8 mouse cellular contexts compared by ENCODE assay signal in genomic region chr15:89180081-89180541, GRCm38 (mm10). TPM values are rescaled to one million over a fixed set of nuclear protein-coding genes. Genes with fewer than 3 reads are reported as not detected.
DNase-seq lines count a peak whose midpoint lies in the region; ATAC-seq and TF ChIP-seq lines count a peak whose summit lies in the region.

No protein-coding gene starts in this region.

- H3K27me3 ChIP-seq in kidney, adult 2 months (replicated peaks; ENCODE audit: control insufficient read depth, insufficient read depth, low read length), result no peaks in the 10 kb centered on the region
- no peaks in the 10 kb centered on the region for H3K27me3 ChIP-seq in hindbrain, embryonic 11.5 days (ENCODE audit: control insufficient read depth, insufficient read depth, low read length)
- H3K27me3 ChIP-seq in liver, embryonic 15.5 days, result peaks cover 83% of the 10 kb centered on the region
- no peaks in the 10 kb centered on the region for H3K27me3 ChIP-seq in stomach, embryonic 16.5 days (ENCODE audit: control insufficient read depth, insufficient read depth, low read length)

- DNase-seq in kidney, adult 2 months, result peak; percentile 49
- DNase-seq in kidney, postnatal 14 days, result no peak
- peak; percentile 60 for DNase-seq in hindbrain, embryonic 11.5 days (ENCODE audit: low spot score)
- no peak for DNase-seq in embryo, embryonic 10 days (ENCODE audit: low spot score)
- DNase-seq in right cerebral cortex, postnatal 36 days (ENCODE audit: low spot score in 2 of 2), result no peak

- peak overlapping the region; percentile 81 for H3K27ac ChIP-seq in kidney, adult 2 months (ENCODE audit: insufficient read depth, low read depth, low read length)
- H3K27ac ChIP-seq in brown adipose tissue, adult 24 weeks (replicated peaks; ENCODE audit: low read depth, low read length), result peak overlapping the region; percentile 53
- H3K27ac ChIP-seq in hindbrain, embryonic 11.5 days (ENCODE audit: low read depth, low read length), result peak overlapping the region; percentile 92
- H3K27ac ChIP-seq in liver, embryonic 15.5 days (replicated peaks), result peak overlapping the region; percentile 48
- H3K27ac ChIP-seq in stomach, embryonic 16.5 days (ENCODE audit: low read length), result peak overlapping the region; percentile 97

- H3K9ac ChIP-seq in hindbrain, embryonic 11.5 days (ENCODE audit: low read depth, low read length), result peak overlapping the region; percentile 95
- peak overlapping the region; percentile 48 for H3K9ac ChIP-seq in liver, embryonic 15.5 days
- H3K9ac ChIP-seq in stomach, embryonic 16.5 days (ENCODE audit: low read length), result peak overlapping the region; percentile 86

- no peak for TF ChIP-seq CTCF in kidney, adult 2 months (conservative IDR thresholded peaks at IDR 0.05; ENCODE audit: insufficient read depth, insufficient read length, low read depth, low read length)

- no peaks in the 10 kb centered on the region for H3K36me3 ChIP-seq in kidney, adult 2 months (ENCODE audit: control insufficient read depth, insufficient read depth, low read length)
- H3K36me3 ChIP-seq in hindbrain, embryonic 11.5 days (ENCODE audit: control insufficient read depth, insufficient read depth, low read length), result no peaks in the 10 kb centered on the region
- no peaks in the 10 kb centered on the region for H3K36me3 ChIP-seq in liver, embryonic 15.5 days (replicated peaks)
- no peaks in the 10 kb centered on the region for H3K36me3 ChIP-seq in stomach, embryonic 16.5 days (ENCODE audit: control insufficient read depth, insufficient read depth, low read length)

- no peak for ATAC-seq in hindbrain, embryonic 11.5 days (ENCODE audit: low FRiP score)
- ATAC-seq in liver, embryonic 15.5 days (ENCODE audit: insufficient read depth), result no peak
- no peak for ATAC-seq in stomach, embryonic 16.5 days (ENCODE audit: insufficient read depth, low FRiP score)

- H3K4me3 ChIP-seq in kidney, adult 2 months (ENCODE audit: insufficient read depth, low read depth, low read length), result peak overlapping the region; percentile 78
- H3K4me3 ChIP-seq in brown adipose tissue, adult 24 weeks (ENCODE audit: insufficient read depth, low read depth, low read length), result peak overlapping the region; percentile 61
- peak overlapping the region; percentile 90 for H3K4me3 ChIP-seq in hindbrain, embryonic 11.5 days (ENCODE audit: low read depth, low read length)
- peak overlapping the region; percentile 59 for H3K4me3 ChIP-seq in liver, embryonic 15.5 days (replicated peaks)
- H3K4me3 ChIP-seq in stomach, embryonic 16.5 days (replicated peaks; ENCODE audit: low read length), result peak overlapping the region; percentile 74

- no peak for TF ChIP-seq POLR2A in kidney, adult 2 months (IDR thresholded peaks at IDR 0.05; ENCODE audit: low read depth, low read length)

- WGBS in kidney, adult 2 months, result under 1% methylated on average over 26 of the region's 26 CpGs
- WGBS in hindbrain, embryonic 11.5 days, result under 1% methylated on average over 23 of the region's 26 CpGs
- WGBS in liver, embryonic 15.5 days (ENCODE audit: insufficient replicate concordance), result 4% methylated on average over 26 of the region's 26 CpGs
- WGBS in stomach, embryonic 16.5 days, result under 1% methylated on average over 23 of the region's 26 CpGs

- peak overlapping the region; percentile 90 for H3K4me2 ChIP-seq in hindbrain, embryonic 11.5 days (replicated peaks; ENCODE audit: low read depth, low read length)
- peak overlapping the region; percentile 64 for H3K4me2 ChIP-seq in liver, embryonic 15.5 days
- peak overlapping the region; percentile 90 for H3K4me2 ChIP-seq in stomach, embryonic 16.5 days (ENCODE audit: low read depth, low read length)

- no peaks in the 10 kb centered on the region for H3K9me3 ChIP-seq in hindbrain, embryonic 11.5 days (ENCODE audit: control insufficient read depth, low read length)
- no peaks in the 10 kb centered on the region for H3K9me3 ChIP-seq in liver, embryonic 15.5 days (replicated peaks)
- H3K9me3 ChIP-seq in stomach, embryonic 16.5 days (replicated peaks; ENCODE audit: control insufficient read depth, low read length), result no peaks in the 10 kb centered on the region

- peaks cover 35% of the 10 kb centered on the region for H3K4me1 ChIP-seq in kidney, adult 2 months (ENCODE audit: control insufficient read depth, insufficient read depth, low read length)
- peaks cover 17% of the 10 kb centered on the region for H3K4me1 ChIP-seq in brown adipose tissue, adult 24 weeks (ENCODE audit: control insufficient read depth, insufficient read depth, insufficient read length, low read length)
- peaks cover 20% of the 10 kb centered on the region for H3K4me1 ChIP-seq in hindbrain, embryonic 11.5 days (replicated peaks; ENCODE audit: control insufficient read depth, insufficient read depth, low read length)
- H3K4me1 ChIP-seq in liver, embryonic 15.5 days (replicated peaks), result peaks cover 54% of the 10 kb centered on the region
- peaks cover 58% of the 10 kb centered on the region for H3K4me1 ChIP-seq in stomach, embryonic 16.5 days (ENCODE audit: control insufficient read depth, insufficient read depth, low read length)

RNA-seq across cellular contexts. Expression of gene Plxnb2, which starts 0.5 kb away (rescaled TPM):
- 288 and 297 TPM in 2 replicates for polyA plus RNA-seq in kidney, adult 2 months (2012; rRNA removed)
- 5.4 and 7.5 TPM in 2 replicates for polyA plus RNA-seq in brown adipose tissue, adult 24 weeks (2012; ENCODE audit: insufficient read depth, insufficient read length, missing spikeins)
- polyA plus RNA-seq in hindbrain, embryonic 11.5 days (2014; fragmentation: Nextera tagmentation; extraction: Ambion mirVana), result 97.4 and 104 TPM in 2 replicates
- polyA plus RNA-seq in liver, embryonic 15.5 days (2015; fragmentation: Nextera tagmentation; extraction: Ambion mirVana), result 22.3 and 30.1 TPM in 2 replicates
- 153 and 178 TPM in 2 replicates for polyA plus RNA-seq in stomach, embryonic 16.5 days (2015; fragmentation: Nextera tagmentation; extraction: Ambion mirVana)

RNA-seq across cellular contexts. Expression of gene Dennd6b, which starts 16.2 kb away (rescaled TPM):
- 11.2 and 15.0 TPM in 2 replicates for polyA plus RNA-seq in kidney, adult 2 months (2012; rRNA removed)
- polyA plus RNA-seq in brown adipose tissue, adult 24 weeks (2012; ENCODE audit: insufficient read depth, insufficient read length, missing spikeins), result 1.8 and 2.2 TPM in 2 replicates
- polyA plus RNA-seq in hindbrain, embryonic 11.5 days (2014; fragmentation: Nextera tagmentation; extraction: Ambion mirVana), result 28.3 and 31.2 TPM in 2 replicates
- polyA plus RNA-seq in liver, embryonic 15.5 days (2015; fragmentation: Nextera tagmentation; extraction: Ambion mirVana), result 3.3 and 3.5 TPM in 2 replicates
- 13.4 and 15.0 TPM in 2 replicates for polyA plus RNA-seq in stomach, embryonic 16.5 days (2015; fragmentation: Nextera tagmentation; extraction: Ambion mirVana)

RNA-seq across cellular contexts. Expression of gene Mapk11, which starts 30.7 kb away (rescaled TPM):
- 6.0 and 7.9 TPM in 2 replicates for polyA plus RNA-seq in kidney, adult 2 months (2012; rRNA removed)
- 1.1 and 2.5 TPM in 2 replicates for polyA plus RNA-seq in brown adipose tissue, adult 24 weeks (2012; ENCODE audit: insufficient read depth, insufficient read length, missing spikeins)
- polyA plus RNA-seq in hindbrain, embryonic 11.5 days (2014; fragmentation: Nextera tagmentation; extraction: Ambion mirVana), result 38.5 and 40.4 TPM in 2 replicates
- polyA plus RNA-seq in liver, embryonic 15.5 days (2015; fragmentation: Nextera tagmentation; extraction: Ambion mirVana), result 0.44 and 0.68 TPM in 2 replicates
- 5.1 and 6.0 TPM in 2 replicates for polyA plus RNA-seq in stomach, embryonic 16.5 days (2015; fragmentation: Nextera tagmentation; extraction: Ambion mirVana)

RNA-seq across cellular contexts. Expression of gene Ppp6r2, which starts 31.2 kb away (rescaled TPM):
- polyA plus RNA-seq in kidney, adult 2 months (2012; rRNA removed), result 85.0 and 148 TPM in 2 replicates
- polyA plus RNA-seq in brown adipose tissue, adult 24 weeks (2012; ENCODE audit: insufficient read depth, insufficient read length, missing spikeins), result 23.0 and 25.7 TPM in 2 replicates
- 42.1 and 46.0 TPM in 2 replicates for polyA plus RNA-seq in hindbrain, embryonic 11.5 days (2014; fragmentation: Nextera tagmentation; extraction: Ambion mirVana)
- 14.9 and 16.3 TPM in 2 replicates for polyA plus RNA-seq in liver, embryonic 15.5 days (2015; fragmentation: Nextera tagmentation; extraction: Ambion mirVana)
- polyA plus RNA-seq in stomach, embryonic 16.5 days (2015; fragmentation: Nextera tagmentation; extraction: Ambion mirVana), result 20.2 and 24.4 TPM in 2 replicates

RNA-seq across cellular contexts. Expression of gene Mapk12, which starts 39.6 kb away (rescaled TPM):
- polyA plus RNA-seq in kidney, adult 2 months (2012; rRNA removed), result 12.7 and 13.9 TPM in 2 replicates
- 6.6 and 7.5 TPM in 2 replicates for polyA plus RNA-seq in brown adipose tissue, adult 24 weeks (2012; ENCODE audit: insufficient read depth, insufficient read length, missing spikeins)
- polyA plus RNA-seq in hindbrain, embryonic 11.5 days (2014; fragmentation: Nextera tagmentation; extraction: Ambion mirVana), result 16.5 and 17.8 TPM in 2 replicates
- 1.4 and 1.5 TPM in 2 replicates for polyA plus RNA-seq in liver, embryonic 15.5 days (2015; fragmentation: Nextera tagmentation; extraction: Ambion mirVana)
- 3.6 and 6.0 TPM in 2 replicates for polyA plus RNA-seq in stomach, embryonic 16.5 days (2015; fragmentation: Nextera tagmentation; extraction: Ambion mirVana)

Comparison
In these comparisons a context has a peak if more than half of its experiments do, and no peak if none do; other contexts are left out.
1. DNase-seq: peak in kidney, adult 2 months (single experiment) and hindbrain, embryonic 11.5 days (single experiment); none in kidney, postnatal 14 days (single experiment), embryo, embryonic 10 days (single experiment) and right cerebral cortex, postnatal 36 days (0 of 2).
2. Peak in every context shown above with its lines, with median percentiles within 50 percentile points of each other: H3K27ac ChIP-seq, H3K4me3 ChIP-seq, H3K4me2 ChIP-seq and H3K9ac ChIP-seq.